Mouse (Mus musculus) embryonic facial prominence, embryonic 12.5 days (tissue): ENCODE data around the gene Zfp612. TPM values are rescaled to one million over a fixed set of nuclear protein-coding genes. Genes with fewer than 3 reads are reported as not detected.

ENCODE experiments used
- ATAC-seq: fragments of 200-750 bp; cut with Nextera tagmentation; 2 replicates; pipeline ENCODE4 v1.8.0; 2017; ENCODE audit not compliant: insufficient number of reproducible peaks, insufficient read depth, low FRiP score, low TSS enrichment
- H3K27ac ChIP-seq: fragments of 300-500 bp; sonication (generic); 2 replicates; pipeline ENCODE4 v1.5.1; 2016; ENCODE audit warnings: mild to moderate bottlenecking
- H3K27me3 ChIP-seq: fragments of 300-500 bp; sonication (generic); 2 replicates; pipeline ENCODE4 v1.6.1; 2016; ENCODE audit warnings: mild to moderate bottlenecking, moderate library complexity
- H3K36me3 ChIP-seq: fragments of 300-500 bp; sonication (generic); 2 replicates; pipeline ENCODE4 v1.6.1; 2016; ENCODE audit warnings: mild to moderate bottlenecking
- H3K4me1 ChIP-seq: fragments of 300-500 bp; sonication (generic); 2 replicates; pipeline ENCODE4 v1.6.1; 2016
- H3K4me2 ChIP-seq: fragments of 300-500 bp; sonication (generic); replicated peaks from 2 replicates; pipeline ENCODE4 v1.6.1; 2016; ENCODE audit warnings: mild to moderate bottlenecking, moderate library complexity
- H3K4me3 ChIP-seq: fragments of 300-500 bp; sonication (generic); 2 replicates; pipeline ENCODE4 v1.5.1; 2016; ENCODE audit warnings: mild to moderate bottlenecking
- H3K9ac ChIP-seq: fragments of 300-500 bp; sonication (generic); 2 replicates; pipeline ENCODE4 v1.6.1; 2016; ENCODE audit warnings: mild to moderate bottlenecking, moderate library complexity
- H3K9me3 ChIP-seq: fragments of 300-500 bp; sonication (generic); 2 replicates; pipeline ENCODE4 v1.6.1; 2016; ENCODE audit warnings: mild to moderate bottlenecking, moderate library complexity
- WGBS: fragments of 180-500 bp; shearing (Covaris S2); methylation state at CpG from one replicate; pipeline ENCODE4 v1.1.7; 2016; 5-methylcytosine and 5-hydroxymethylcytosine counted together
- polyA plus RNA-seq: library from polyadenylated mRNA; unstranded; fragments of >200 nt; fragmentation: Nextera tagmentation; extraction: Ambion mirVana; gene quantifications from 2 replicates; pipeline ENCODE4 v1.2.1, GENCODE M21; 2016

Gene Zfp612
- polyA plus RNA-seq, 1 experiment from 2014 or later, result 11.8 TPM

GRCm38 (mm10) chr8:110135515-110135914 lies 56.0 kb downstream of the Zfp612 start:
- Histone ChIP-seq H3K9ac (no peak overlapping the region), H3K9me3 (no peaks in the 10 kb centered on the region), H3K4me3 (no peak overlapping the region), H3K4me1 (no peaks in the 10 kb centered on the region), H3K4me2 (no peak overlapping the region), H3K27ac (no peak overlapping the region), H3K27me3 (no peaks in the 10 kb centered on the region), H3K36me3 (no peaks in the 10 kb centered on the region)
- 75% methylated on average over 7 of the region's 7 CpGs for WGBS
- no peak for ATAC-seq

GRCm38 (mm10) chr8:110140156-110140555 lies 60.6 kb downstream of the Zfp612 start:
- no peaks in the 10 kb centered on the region for H3K4me1 ChIP-seq
- H3K9ac ChIP-seq, result no peak overlapping the region
- no peaks in the 10 kb centered on the region for H3K27me3 ChIP-seq
- H3K4me3 ChIP-seq, result no peak overlapping the region
- H3K9me3 ChIP-seq, result no peaks in the 10 kb centered on the region
- no peak overlapping the region for H3K4me2 ChIP-seq
- H3K27ac ChIP-seq, result no peak overlapping the region
- ATAC-seq, result no peak
- H3K36me3 ChIP-seq, result no peaks in the 10 kb centered on the region
- 81% methylated on average over 3 of the region's 3 CpGs for WGBS

DNA sequence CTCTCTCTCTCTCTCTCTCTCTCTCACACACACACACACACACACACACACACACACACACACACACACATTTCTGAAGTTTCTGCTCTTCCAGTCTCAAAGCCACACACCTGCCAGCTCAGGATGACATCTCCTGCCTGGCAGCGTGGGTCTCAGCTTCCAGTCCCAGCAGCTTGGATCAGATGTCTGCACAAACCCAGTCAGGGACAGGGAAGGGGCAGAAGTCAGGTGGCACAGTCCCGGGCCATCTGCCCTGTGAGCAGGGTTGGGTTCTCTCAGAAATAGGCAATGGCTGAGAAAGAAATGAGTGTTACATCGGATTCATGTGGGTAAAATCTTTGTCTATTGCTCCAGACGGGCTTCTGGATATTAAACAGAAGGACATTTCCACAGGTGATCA lies 61.2 kb downstream of the Zfp612 start:
- Histone ChIP-seq H3K36me3 (no peaks in the 10 kb centered on the region), H3K27me3 (no peaks in the 10 kb centered on the region), H3K4me1 (no peaks in the 10 kb centered on the region), H3K9me3 (no peaks in the 10 kb centered on the region), H3K4me3 (no peak overlapping the region), H3K27ac (no peak overlapping the region), H3K4me2 (no peak overlapping the region), H3K9ac (no peak overlapping the region)
- 71% methylated on average over 4 of the region's 4 CpGs for WGBS
- no peak for ATAC-seq

Other genes starting within 250 kb of the Zfp612 start
- 4.2 TPM in 2 replicates for gene Phlpp2, start 211.2 kb upstream of the Zfp612 start, polyA plus RNA-seq
- gene Marveld3, start 117.5 kb upstream of the Zfp612 start, polyA plus RNA-seq, result 1.5 and 2.2 TPM in 2 replicates
- gene Tat, start 89.3 kb upstream of the Zfp612 start, polyA plus RNA-seq, result not detected in 2 replicates
- gene Chst4, start 40.0 kb upstream of the Zfp612 start, polyA plus RNA-seq, result not detected in 2 replicates
- gene Gm21964, start 21.5 kb downstream of the Zfp612 start, polyA plus RNA-seq, result not detected in 2 replicates
- gene Gm17720, start 23.0 kb downstream of the Zfp612 start, polyA plus RNA-seq, result not detected in 2 replicates
- gene Calb2, start 88.5 kb downstream of the Zfp612 start, polyA plus RNA-seq, result 3.6 and 6.4 TPM in 2 replicates
- 9.0 and 9.4 TPM in 2 replicates for gene Cmtr2, start 135.9 kb downstream of the Zfp612 start, polyA plus RNA-seq
- gene Hydin, start 187.2 kb downstream of the Zfp612 start, polyA plus RNA-seq, result 0.03 and 0.08 TPM in 2 replicates